8 mouse cellular contexts compared by ENCODE assay signal in genomic region chr2:105370698-105371097, GRCm38 (mm10). TPM values are rescaled to one million over a fixed set of nuclear protein-coding genes. Genes with fewer than 3 reads are reported as not detected.
DNase-seq lines count a peak whose midpoint lies in the region; ATAC-seq and TF ChIP-seq lines count a peak whose summit lies in the region.

No protein-coding gene starts in this region.

- H3K4me2 ChIP-seq in heart, embryonic 13.5 days, result peak overlapping the region; percentile 69
- H3K4me2 ChIP-seq in forebrain, embryonic 16.5 days (ENCODE audit: low read length), result peak overlapping the region; percentile 51
- peak overlapping the region; percentile 49 for H3K4me2 ChIP-seq in midbrain, embryonic 13.5 days (replicated peaks)
- H3K4me2 ChIP-seq in lung, postnatal 0 days (replicated peaks; ENCODE audit: low read depth, low read length), result no peak overlapping the region

- H3K9ac ChIP-seq in heart, embryonic 13.5 days, result peak overlapping the region; percentile 61; the same call in 1 of the 2 replicates
- H3K9ac ChIP-seq in forebrain, embryonic 16.5 days (replicated peaks; ENCODE audit: low read depth, low read length), result 0 out of 2 replicates have a peak overlapping the region, but pooled peaks have one; percentile 41
- 0 out of 2 replicates have a peak overlapping the region, but pooled peaks have one; percentile 30 for H3K9ac ChIP-seq in midbrain, embryonic 13.5 days (replicated peaks)
- H3K9ac ChIP-seq in lung, postnatal 0 days (replicated peaks; ENCODE audit: low read depth), result no peak overlapping the region

- no peaks in the 10 kb centered on the region for H3K9me3 ChIP-seq in heart, embryonic 13.5 days
- H3K9me3 ChIP-seq in forebrain, embryonic 16.5 days (ENCODE audit: control insufficient read depth, low read length), result no peaks in the 10 kb centered on the region
- no peaks in the 10 kb centered on the region for H3K9me3 ChIP-seq in midbrain, embryonic 13.5 days
- H3K9me3 ChIP-seq in lung, postnatal 0 days (ENCODE audit: low read length), result no peaks in the 10 kb centered on the region

- TF ChIP-seq CTCF in brain, embryonic 14.5 days (IDR thresholded peaks at IDR 0.05; ENCODE audit: borderline replicate concordance, extremely low read depth, insufficient read depth, insufficient read length), result no peak
- TF ChIP-seq CTCF in lung, postnatal 0 days (IDR thresholded peaks at IDR 0.05), result no peak

- no peak for TF ChIP-seq EP300 in lung, postnatal 0 days (IDR thresholded peaks at IDR 0.05)

- H3K4me1 ChIP-seq in heart, embryonic 13.5 days, result peaks cover 9% of the 10 kb centered on the region
- H3K4me1 ChIP-seq in forebrain, embryonic 16.5 days (replicated peaks; ENCODE audit: control insufficient read depth, insufficient read depth, low read length), result peaks cover 10% of the 10 kb centered on the region
- peaks cover 17% of the 10 kb centered on the region for H3K4me1 ChIP-seq in midbrain, embryonic 13.5 days (replicated peaks)
- H3K4me1 ChIP-seq in lung, postnatal 0 days (ENCODE audit: insufficient read depth, low read depth, low read length), result no peaks in the 10 kb centered on the region

- peaks cover 23% of the 10 kb centered on the region; the same call in 1 of the 2 replicates for H3K27me3 ChIP-seq in heart, embryonic 13.5 days (replicated peaks)
- H3K27me3 ChIP-seq in forebrain, embryonic 16.5 days (replicated peaks; ENCODE audit: control insufficient read depth, insufficient read depth, low read length), result no peaks in the 10 kb centered on the region
- peaks cover 43% of the 10 kb centered on the region for H3K27me3 ChIP-seq in midbrain, embryonic 13.5 days
- H3K27me3 ChIP-seq in lung, postnatal 0 days (replicated peaks; ENCODE audit: insufficient read depth, low read length), result no peaks in the 10 kb centered on the region

- no peak for TF ChIP-seq POLR2A in brain, embryonic 14.5 days (IDR thresholded peaks at IDR 0.05; ENCODE audit: borderline replicate concordance, extremely low read depth, insufficient read depth, insufficient read length, poor library complexity, severe bottlenecking)

- peak overlapping the region; percentile 39 for H3K4me3 ChIP-seq in heart, embryonic 13.5 days
- H3K4me3 ChIP-seq in forebrain, embryonic 16.5 days (replicated peaks; ENCODE audit: low read length), result peak overlapping the region; percentile 20
- peak overlapping the region; percentile 25 for H3K4me3 ChIP-seq in midbrain, embryonic 13.5 days (replicated peaks)
- H3K4me3 ChIP-seq in lung, postnatal 0 days (ENCODE audit: low read depth, low read length), result no peak overlapping the region

- ATAC-seq in heart, embryonic 13.5 days (ENCODE audit: extremely low read depth, insufficient number of reproducible peaks, low FRiP score, low TSS enrichment), result no peak
- peak; percentile 66 for ATAC-seq in forebrain, embryonic 16.5 days
- peak; percentile 75; the same call in 1 of the 2 replicates for ATAC-seq in midbrain, embryonic 13.5 days
- ATAC-seq in lung, postnatal 0 days, result no peak

- H3K36me3 ChIP-seq in heart, embryonic 13.5 days, result no peaks in the 10 kb centered on the region
- H3K36me3 ChIP-seq in forebrain, embryonic 16.5 days (ENCODE audit: control insufficient read depth, insufficient read depth), result no peaks in the 10 kb centered on the region
- H3K36me3 ChIP-seq in midbrain, embryonic 13.5 days, result no peaks in the 10 kb centered on the region
- no peaks in the 10 kb centered on the region for H3K36me3 ChIP-seq in lung, postnatal 0 days (ENCODE audit: insufficient read depth, low read length)

- H3K27ac ChIP-seq in heart, embryonic 13.5 days (replicated peaks), result no peak overlapping the region
- H3K27ac ChIP-seq in forebrain, embryonic 16.5 days (ENCODE audit: low read length), result no peak overlapping the region
- 0 out of 2 replicates have a peak overlapping the region, but pooled peaks have one; percentile 19 for H3K27ac ChIP-seq in midbrain, embryonic 13.5 days
- no peak overlapping the region for H3K27ac ChIP-seq in lung, postnatal 0 days (ENCODE audit: low read length)

- no peak for DNase-seq in heart, adult 18-20 months
- DNase-seq in brain, embryonic 14.5 days (ENCODE audit: low read depth), result peak; percentile 51
- no peak for DNase-seq in adrenal gland, postnatal 14 days
- DNase-seq in lung, postnatal 0 days (ENCODE audit: low spot score), result no peak
- no peak for DNase-seq in kidney, adult 9 months

- 20% methylated on average over 14 of the region's 14 CpGs for WGBS in heart, embryonic 13.5 days
- WGBS in forebrain, embryonic 16.5 days, result 27% methylated on average over 14 of the region's 14 CpGs
- WGBS in midbrain, embryonic 13.5 days, result 19% methylated on average over 14 of the region's 14 CpGs
- 28% methylated on average over 14 of the region's 14 CpGs for WGBS in lung, postnatal 0 days

RNA-seq across cellular contexts. Expression of gene Rcn1, which starts 28.4 kb away (rescaled TPM):
- polyA plus RNA-seq in heart, embryonic 13.5 days (2015; fragmentation: Nextera tagmentation; extraction: Ambion mirVana), result 157 and 158 TPM in 2 replicates
- 10 to 100 TPM; 22.7 to 25.0 TPM for total RNA-seq in heart, adult 18-20 months (2021)
- polyA plus RNA-seq in brain, embryonic 14.5 days (2012; rRNA removed), result 30.2 and 42.5 TPM in 2 replicates
- 46.7 and 53.9 TPM in 2 replicates for polyA plus RNA-seq in forebrain, embryonic 16.5 days (2015; fragmentation: Nextera tagmentation; extraction: Ambion mirVana)
- 49.4 and 54.8 TPM in 2 replicates for polyA plus RNA-seq in midbrain, embryonic 13.5 days (2015; fragmentation: Nextera tagmentation; extraction: Ambion mirVana)
- total RNA-seq in adrenal gland, postnatal 14 days (2021), result 108 and 115 TPM in 2 replicates
- polyA plus RNA-seq in lung, postnatal 0 days (2015; fragmentation: Nextera tagmentation; extraction: Ambion mirVana), result 60.1 and 62.4 TPM in 2 replicates

Comparison
In these comparisons a context has a peak if more than half of its experiments do, and no peak if none do; other contexts are left out.
1. ATAC-seq: peak in forebrain, embryonic 16.5 days (single experiment) and midbrain, embryonic 13.5 days (single experiment); none in heart, embryonic 13.5 days (single experiment) and lung, postnatal 0 days (single experiment).